Mouse (Mus musculus) v-Abl transformed pro-B cells (cell line): Measurements from ENCODE around the gene Kctd21.

Experiments used
- in situ Hi-C, 2 experiments: fragments of 400-800 bp; cut with MboI; formaldehyde crosslinking; loops; one replicate each; pipeline ENCODE4 v1.15.1; 2025; ENCODE audit not compliant: unreplicated experiment in 2 of 2

The Kctd21 gene

DNA sequence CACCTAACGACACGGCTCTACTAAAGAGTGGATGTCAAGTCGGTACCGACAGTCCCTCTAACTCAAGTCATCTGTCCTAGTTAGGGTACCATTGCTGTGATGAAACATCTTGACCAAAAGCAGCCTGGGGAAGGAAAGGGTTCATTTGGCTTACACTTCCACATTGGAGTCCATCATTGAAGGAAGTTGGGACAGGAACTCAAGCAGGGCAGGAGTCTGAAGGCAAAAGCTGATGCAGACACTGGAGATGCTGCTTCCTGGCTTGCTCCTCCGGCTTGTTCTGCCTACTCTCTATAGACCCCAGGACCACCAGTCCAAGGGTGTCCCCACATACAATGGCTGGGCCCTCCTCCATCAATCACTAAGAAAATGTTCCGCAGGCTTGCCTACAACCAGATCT is 16.5 kb upstream of the Kctd21 start:
- in situ Hi-C loops, result no loop called here

DNA sequence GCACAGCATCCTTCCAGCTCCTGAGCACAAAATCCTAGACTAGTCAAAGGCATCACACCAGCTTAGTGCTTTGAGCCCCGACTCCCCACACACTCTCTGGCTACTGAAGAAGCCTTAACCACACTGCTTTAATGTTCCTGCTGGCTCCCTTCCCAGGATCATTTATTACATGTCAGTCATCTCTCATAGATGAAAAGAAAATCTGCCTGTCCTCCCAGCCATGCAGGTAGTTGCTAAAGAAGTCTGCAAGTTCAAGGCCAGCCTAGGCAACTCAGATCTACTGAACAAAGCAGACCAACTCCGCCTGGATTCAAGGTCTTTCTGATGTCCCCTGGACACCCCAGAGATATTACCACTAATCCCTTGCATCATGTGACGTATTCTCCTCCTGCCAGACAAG is 14.4 kb upstream of the Kctd21 start:
- in situ Hi-C loops, result no loop called here

DNA sequence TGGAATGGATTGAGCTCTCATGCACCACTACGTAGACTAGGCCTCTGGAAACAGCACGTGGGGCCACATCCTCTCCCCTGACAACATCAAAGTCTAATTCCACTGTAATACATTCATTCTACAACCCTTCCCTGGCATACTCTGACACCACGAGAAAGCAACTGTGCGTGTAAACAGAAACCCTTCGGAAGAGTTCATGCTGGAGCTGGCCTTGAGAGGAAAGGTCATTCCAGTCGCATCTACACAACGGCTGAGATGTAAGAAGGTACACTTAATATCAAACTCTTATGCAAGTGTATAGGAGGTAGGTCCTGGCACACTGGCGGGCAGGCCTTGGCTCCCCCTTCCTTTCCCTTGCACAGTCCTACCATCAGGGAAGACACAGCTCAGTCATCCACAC is 7.8 kb upstream of the Kctd21 start:
- in situ Hi-C loops, result no loop called here

DNA sequence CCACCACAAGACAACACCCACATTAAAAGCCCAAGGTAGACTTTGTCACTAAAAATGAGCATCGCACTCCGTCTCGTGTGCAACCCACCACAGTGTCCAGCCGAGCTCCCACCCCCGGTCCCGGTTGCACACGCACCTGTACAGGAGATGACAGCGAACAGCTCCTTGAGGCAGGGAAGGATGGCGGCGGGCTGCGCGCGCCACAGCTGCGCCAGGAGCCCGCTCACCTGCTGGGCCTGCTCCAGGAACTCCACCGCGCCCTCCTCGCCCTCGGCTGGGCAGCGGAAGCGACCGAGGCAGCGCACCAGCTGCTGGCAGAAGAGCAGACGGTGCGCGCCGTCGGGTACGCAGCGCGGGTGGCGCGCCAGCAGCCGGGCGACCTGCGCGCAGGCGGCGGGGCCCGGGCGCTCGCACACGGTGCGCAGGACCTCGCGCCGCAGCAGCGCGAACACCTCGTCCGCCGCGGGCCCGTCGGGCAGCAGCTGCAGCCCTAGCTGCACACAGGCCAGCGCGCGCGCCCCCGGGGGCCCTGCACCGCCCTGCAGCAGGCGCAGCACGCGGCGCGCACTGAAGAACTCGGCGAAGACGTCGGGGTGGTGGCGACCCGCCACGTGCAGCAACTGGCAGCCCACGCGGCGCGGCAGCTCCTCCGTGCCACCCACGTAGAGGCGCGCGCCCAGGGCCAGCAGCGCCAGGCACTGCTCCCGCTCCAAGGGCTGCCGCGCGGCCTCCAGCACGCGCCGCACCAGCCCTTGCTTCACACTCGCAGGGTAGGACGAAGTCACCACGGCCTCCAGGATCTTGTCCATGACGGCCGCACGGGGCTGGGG is 6.8 kb upstream of the Kctd21 start:
- in situ Hi-C loops, result no loop called here

DNA sequence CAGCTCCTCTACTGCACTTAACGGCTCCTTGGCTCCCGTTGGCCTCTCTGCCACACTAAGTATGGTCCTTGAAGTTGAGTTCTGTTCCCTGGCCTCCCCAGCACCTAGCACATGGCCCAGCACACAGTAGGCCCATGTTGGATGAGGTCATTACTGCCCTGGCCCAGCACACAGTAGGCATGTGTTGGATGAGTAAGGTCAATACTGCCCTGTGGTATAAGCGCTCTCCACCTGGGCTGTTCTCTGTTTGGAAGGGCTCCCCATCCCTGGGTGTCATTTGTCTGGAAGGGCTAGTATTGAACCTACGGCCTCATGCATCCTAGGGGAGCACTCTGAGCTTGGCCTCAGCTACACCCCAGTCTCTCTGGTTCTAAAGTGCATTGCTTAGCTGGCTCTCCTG is 4.8 kb upstream of the Kctd21 start:
- in situ Hi-C loops, result no loop called here

DNA sequence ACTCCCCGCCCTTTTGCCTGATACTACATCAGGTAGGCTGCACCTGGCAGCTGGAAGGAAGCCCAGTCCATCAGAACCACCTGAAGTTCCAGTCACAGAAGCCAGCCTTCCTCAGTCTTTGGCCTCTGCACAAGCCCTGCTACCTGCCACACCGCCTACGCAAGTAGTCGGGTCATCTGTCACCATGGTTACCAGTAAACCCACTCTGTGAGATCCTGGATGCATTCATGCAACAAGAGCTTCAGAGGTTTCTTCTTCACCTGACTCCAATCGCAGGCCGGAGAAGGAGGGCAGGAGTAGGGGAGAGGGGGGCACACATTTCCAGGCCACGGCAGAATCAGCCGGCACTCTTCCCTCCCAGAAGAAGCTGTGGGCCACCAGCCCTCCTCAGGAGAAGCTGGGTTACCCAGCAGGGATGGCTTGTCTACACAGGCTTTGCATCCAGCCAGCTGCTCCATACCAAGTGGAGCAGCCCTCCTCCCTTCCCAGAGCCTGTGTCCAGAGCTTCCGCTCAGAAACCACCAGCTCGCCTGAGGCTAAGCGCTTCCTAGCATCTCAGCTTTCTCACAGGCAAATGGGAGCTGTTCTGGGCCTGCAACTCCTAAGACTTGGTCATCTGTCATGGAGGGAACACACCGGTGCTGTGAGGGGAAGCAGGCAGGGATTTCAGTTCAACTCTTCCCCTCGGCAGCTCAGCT is 3.1 kb upstream of the Kctd21 start:
- in situ Hi-C loops, result no loop called here

DNA sequence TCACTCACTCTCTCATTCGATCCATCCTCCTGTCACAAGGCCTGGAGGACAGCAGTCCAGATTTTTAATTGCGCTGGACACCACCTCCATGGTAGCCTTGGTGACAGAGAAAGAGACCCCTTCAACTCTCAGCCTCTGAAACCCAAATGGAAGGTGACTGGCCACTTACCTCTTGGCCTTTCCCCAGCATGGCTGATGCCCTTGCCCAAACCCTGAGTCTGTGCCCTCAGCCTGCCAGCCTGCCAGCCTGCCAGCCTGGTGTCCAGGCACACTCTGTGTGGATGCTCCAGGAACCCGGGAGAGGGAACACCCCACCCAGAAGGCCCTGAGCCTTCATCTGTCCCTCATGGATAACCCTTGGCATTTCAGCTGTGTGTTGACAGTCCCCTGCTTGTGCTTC is 2.5 kb upstream of the Kctd21 start:
- in situ Hi-C loops, result no loop called here

DNA sequence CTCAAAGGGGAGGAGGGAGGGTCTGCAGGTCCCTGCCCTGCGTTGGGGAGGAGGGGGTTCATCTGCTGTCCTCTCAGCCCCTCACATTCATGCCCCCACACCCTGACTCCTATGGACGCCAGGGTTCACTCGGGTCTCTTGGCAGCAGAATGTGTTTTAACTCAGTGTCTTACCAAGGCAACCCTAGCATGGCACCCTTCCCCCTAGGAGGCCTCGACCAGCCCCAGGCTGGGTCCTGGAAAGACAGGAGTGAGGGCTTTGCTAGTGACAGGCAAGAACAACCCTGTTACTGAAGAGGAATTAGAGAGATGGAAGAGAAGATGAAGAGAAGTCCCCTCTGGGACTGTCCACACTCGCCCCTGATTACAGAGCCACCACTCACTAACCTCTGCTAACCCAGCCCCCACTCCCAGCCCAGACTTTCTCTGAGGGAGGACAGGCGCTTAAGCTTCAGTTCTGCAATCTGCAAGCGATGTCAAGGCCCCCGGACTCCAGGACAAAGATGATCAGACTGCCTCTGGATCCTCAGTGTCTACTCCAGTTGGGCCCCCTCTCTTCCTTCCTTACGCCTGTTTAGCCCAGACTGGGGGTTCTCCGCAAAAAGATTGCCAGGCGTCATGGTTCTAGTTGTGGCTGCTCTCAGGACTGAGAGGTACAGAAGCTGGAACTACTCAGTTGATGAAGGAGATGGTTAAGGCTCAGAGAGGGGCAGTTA is 1.0 kb upstream of the Kctd21 start:
- in situ Hi-C loops, result no loop called here

DNA sequence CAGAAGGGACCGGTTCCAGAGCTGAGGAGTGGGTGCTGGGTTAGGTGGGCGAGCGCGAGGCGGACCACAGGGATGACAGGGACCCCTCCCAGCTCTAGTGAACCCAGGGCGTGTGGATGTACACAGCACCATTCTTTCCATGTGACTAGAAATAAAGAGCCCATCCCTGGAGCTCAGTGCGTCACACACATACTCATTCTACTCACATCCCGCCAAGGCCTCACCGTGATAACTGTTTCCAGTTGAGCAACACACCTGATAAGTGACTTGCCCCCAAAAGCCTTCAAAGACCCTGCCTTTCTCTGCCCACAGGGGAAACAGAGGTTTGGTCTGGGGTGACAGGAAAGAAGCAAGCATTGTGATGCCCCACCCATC is 527 bp downstream of the Kctd21 start:
- in situ Hi-C loops, result no loop called here

DNA sequence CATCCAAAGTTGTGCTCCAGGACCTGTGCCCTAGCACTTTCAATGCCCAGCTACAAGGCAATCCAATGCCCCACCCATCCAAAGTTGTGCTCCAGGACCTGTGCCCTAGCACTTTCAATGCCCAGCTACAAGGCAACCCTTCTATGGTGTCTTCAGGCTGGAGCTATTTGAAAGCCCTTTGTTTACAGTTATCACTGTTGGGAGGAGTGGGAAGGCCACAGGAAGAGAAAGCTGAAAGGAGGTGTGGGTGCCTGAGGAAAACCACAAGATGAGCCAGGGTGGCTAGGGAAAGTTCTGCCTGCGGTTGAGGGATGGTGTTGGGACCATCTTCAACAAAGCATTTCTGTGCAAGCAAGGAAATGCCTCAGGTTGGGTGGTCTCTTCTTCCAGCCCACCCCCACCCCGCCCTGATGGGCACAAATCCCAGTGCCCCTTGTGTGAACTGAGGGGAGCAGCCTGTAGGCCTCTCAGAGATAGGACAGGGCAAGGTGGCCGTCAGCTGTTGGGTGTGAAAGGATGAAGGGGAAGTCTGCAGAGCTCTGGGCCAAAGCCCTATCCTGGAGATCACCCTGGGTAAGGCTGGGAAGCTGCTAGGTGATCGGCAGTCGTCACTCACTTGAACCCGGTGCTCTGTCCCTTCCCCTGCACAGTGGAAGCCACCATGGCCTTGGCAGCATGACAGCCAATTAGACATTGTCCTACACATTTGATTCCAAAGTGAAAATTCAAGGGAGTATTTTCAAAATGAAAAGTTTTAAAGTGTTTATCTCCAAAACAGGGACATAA is 1.2 kb downstream of the Kctd21 start:
- in situ Hi-C loops, result no loop called here

DNA sequence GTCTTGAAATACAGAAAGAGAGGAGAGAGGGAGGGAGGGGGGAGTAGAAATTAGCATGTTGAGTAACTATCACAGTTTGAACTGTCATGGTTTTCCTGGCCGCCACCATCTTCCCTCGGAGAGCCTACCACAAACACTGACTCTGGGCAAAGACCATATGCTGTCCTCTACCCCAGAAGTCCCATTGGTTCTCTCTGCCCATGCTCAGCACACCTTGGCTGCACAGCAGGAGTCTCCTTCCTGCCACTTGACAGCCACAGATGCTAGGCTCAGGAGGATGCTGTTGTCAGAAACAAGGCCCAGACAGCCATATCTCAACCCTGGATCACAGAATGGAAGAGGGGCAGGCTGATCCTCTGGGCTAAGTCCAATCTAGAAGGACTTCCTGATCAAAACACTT is 2.3 kb downstream of the Kctd21 start:
- in situ Hi-C loops, result no loop called here

DNA sequence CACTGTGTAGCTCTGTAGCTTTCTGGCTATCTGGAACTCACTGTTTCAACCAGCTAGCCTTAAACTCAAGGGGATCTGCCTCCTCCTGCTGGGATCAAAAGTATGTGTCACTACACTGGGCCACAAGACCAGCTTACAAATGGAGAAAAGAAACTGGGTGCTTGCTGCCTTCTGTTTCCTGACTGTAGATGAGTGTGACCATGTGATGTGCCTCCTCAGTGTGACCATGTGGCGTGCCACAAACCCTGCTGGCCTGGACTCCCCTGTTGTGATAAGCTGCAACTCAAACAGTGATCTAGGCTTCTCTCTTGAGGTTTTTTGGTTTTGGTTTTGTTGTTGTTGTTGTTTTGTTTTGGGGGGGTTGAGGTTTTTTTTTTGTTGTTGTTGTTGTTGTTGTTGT is 4.6 kb downstream of the Kctd21 start:
- in situ Hi-C loops, result no loop called here

DNA sequence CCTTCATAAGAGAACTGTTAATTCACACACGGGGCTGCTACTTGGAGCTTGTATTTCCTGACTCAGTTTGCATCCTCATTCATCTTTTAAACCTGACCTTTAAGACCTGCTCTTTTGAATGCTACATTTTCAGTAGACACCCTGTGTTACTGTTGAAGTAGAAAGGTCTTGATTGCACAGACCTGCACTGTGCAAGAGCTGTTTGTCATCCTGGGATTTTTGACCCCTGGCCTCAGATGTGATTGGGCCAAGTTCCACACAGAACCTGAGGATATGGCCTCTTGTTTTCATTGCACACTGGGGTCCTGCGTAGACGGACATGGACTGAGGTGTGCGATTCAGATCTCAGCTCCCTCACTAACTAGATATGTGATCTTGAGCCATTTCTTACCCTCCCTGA is 6.5 kb downstream of the Kctd21 start:
- in situ Hi-C loops, result no loop called here

DNA sequence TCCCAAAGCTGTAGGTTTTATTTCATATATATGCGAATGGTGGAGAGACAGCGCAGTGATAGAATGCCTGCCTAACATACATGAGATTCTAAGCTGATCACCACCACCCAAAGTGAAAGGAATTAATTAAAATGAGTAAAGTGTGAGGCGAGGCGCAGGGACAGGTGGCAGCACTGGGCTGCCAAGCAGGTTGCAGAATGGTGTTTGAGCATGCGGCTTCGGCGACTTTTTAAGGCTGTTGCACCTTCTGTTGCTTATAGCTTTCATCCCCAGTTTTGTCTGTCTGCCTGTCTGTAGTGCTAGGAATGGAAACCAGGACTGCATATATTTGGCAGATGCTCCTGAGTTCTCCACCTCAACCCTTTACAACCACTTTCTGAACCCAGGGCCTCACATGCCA is 7.5 kb downstream of the Kctd21 start:
- in situ Hi-C loops, result no loop called here

DNA sequence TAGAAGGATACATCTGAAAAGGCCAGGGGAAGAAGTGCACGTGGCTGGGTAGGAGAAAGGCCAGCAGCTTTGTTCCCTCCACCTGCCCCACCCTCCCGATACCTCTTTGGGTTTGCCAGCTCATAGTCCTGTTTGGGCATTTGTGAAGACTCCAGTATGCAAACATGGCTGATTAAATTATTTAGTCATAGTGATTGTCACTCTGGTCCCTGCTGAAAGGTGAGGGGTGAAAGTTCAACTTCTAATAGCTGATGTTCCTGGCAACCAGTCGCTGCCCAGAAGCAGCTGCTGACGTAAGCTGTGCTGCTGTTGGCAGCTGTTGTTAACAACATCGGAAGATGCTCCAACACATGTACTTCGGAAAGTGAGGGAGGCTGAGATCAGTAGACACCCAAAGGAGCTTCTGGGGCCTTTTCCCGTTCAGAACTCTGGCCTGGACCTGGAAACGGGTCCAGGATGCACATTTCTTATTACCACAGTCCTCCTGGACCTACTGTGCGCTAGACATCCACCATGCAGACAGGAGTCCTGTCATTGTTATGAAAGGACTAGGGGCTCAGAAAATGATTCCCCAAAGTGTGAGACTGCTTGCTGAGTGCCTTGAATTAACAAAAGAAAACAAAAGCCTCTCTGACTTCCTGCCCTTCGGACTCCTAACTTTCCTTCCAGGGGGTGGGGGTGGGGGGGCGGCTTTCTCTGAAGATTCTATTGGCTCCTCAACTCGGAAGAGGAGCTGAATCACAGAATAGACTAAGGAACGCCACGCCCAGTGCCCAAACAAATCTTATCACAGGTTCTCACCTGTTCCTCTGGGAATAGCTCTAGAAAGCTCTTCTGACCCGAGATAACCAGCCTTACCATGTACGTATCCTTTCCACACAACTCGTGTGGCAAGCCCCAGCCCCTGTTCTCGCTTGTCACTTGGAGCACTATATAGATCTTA is 9.1 kb downstream of the Kctd21 start:
- in situ Hi-C loops, result no loop called here

DNA sequence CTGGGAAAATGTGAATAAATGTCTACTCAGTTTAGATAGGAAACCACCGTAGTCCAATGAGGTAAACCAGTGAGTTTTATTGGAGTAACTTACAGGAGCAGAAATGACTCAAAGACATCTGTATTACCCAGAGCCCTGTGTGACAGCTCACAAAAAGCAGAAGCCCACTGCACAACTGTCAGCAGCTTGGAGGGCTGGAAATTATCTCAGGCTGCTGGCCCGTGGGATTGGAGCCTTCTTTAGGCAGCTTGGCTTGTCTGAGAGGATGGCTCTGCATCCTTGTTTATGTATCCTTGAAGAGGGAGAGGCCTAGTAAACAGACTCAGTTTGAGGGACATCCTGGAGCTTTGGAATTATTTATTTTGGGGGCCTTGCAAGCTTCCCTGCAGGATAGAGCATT is 10.8 kb downstream of the Kctd21 start:
- in situ Hi-C loops, result no loop called here

DNA sequence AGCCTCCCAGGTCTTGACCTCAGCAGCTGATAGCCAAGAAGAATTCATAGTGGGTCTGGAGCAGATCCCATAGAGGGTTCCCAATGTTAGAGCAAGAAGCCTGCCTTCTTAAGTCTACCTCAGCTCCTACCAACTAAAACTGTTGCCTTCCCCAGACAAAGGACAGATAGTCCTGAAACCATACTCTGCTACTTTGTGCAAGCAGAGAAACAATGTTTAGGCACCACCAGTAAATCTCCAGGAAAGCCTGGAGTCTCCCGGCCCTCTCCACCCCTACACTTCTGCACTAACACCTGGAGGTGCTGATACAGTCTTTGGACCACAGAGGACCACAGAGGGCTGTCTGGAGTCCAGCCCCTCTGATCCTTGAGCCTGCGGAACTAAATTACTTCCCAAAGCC is 12.5 kb downstream of the Kctd21 start:
- in situ Hi-C loops, result no loop called here

DNA sequence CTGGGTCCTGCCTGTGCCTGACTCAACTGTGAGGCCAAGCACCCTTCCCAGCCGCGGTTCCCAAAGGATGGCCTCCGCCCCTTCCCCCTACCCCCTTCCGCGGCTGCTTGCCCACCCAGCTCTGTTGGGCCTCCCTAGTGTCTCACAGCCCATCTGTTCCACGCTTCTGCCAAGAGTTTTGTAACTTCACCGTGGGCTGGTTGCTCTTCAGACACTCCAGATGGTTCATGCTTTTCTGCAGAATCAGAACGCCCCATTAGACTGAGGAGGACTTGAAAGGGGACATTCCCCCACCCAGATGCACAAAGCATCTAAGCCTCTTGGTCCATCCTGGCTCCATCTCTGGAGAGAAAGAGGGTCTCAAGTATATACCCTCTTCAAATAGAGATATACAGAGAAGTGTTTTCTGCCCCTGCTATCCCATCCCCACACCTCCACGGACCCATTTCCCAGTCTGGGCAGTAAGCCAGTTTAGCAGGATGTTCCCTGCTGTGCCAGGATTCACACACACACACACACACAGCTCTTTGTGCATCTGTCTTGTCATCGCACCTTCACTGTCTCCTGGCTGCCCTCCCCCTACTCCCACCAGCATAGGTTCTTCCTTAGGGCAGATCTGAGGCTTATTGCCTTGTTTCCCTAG is 13.2 kb downstream of the Kctd21 start:
- in situ Hi-C loops, result no loop called here

DNA sequence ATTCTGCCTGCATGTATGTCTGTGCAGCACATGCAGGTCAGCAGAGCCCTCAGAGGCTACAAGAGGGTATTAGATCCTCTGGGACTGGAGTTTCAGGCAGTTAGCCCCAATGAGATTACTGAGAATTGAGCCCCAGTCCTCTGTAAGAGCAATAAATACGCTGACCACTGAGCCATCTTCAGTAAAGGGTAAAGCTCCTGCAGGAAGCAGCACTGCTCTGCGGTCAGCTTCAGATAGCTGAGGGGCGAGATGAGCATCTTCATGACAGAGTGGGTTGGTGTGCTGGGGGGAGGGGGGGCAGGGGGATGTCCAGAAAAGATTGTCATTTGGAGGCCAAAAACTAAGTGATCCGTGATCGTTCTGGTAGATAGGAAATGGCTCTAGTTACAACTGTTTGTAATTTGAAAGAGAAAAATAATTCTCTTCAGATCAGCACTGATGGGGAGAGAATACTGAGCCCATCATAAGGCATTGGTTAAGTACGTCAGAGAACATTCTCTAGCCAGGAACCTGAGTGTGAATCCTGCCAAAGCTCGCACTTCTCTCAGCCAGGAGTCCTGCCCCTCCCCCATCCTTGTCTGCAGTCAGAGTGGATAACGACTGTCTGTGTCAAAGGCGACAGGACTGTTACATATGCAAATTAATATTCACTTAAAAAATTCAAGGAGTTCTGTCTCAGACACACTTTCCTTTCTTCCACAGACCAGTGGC is 14.1 kb downstream of the Kctd21 start:
- in situ Hi-C loops, result no loop called here
